Mouse (Mus musculus): ENCODE data around the gene Rgs9. TPM values are rescaled to one million over a fixed set of nuclear protein-coding genes. Genes with fewer than 3 reads are reported as not detected.
A peak's percentile ranks its signal among the peaks of the same experiment; 100 is the strongest.

Gene Rgs9
- polyA plus RNA-seq, 1 experiment, result 1.8 TPM

DNA sequence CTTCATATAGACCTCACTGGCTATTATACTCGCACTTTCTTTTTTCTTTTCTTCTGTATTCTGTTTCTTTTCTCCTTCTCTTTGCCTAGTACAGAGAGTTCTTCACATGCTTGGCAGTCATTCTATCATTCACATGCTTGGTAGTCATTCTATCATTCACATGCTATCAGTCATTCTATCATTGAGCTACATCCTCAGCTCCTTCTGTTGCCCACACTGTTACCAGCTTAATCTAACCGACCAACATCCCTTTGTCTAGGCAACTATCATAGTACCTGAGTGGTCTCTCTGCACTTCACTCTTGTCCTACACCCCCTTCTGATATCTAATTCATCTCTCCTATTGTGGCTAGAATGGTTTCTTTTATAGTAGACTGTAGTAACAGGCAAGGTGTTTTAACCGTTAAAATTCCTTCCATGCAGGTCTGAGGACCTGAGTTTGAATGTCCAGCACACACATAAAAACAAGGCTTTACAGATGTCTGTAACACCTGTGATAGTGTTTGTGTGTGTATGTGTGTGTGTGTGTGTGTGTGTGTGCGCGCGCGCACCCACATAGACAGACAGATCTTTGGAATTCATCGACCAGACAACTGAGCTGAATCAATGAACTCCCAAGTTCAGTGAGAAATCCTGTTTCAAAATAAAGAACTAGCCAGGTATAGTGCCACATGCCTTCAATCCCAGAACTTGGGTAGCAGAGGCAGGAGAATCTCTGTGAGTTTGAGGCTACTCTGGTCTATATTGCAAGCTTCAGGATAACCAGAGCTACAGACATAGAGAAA, 41.4 kb upstream of the Rgs9 start:
- 94% methylated on average over 8 of the region's 8 CpGs for WGBS
- TF ChIP-seq POLR2A (IDR thresholded peaks at IDR 0.05; ENCODE audit: low read depth, low read length) (no peak), CTCF (IDR thresholded peaks at IDR 0.05; ENCODE audit: extremely low read depth, insufficient read depth, insufficient read length, insufficient replicate concordance) (no peak)
- no peaks in the 10 kb centered on the region for H3K36me3 ChIP-seq (ENCODE audit: control insufficient read depth, insufficient read depth, low read length)
- no peak for DNase-seq (ENCODE audit: low read depth in 1 of 2, low spot score in 2 of 2)
- H3K27me3 ChIP-seq (ENCODE audit: control insufficient read depth, insufficient read depth, low read length), result no peaks in the 10 kb centered on the region
- H3K27ac ChIP-seq (ENCODE audit: insufficient read depth, low read length), result no peak overlapping the region
- H3K4me1 ChIP-seq (ENCODE audit: control insufficient read depth, insufficient read depth, insufficient read length), result no peaks in the 10 kb centered on the region
- H3K4me3 ChIP-seq (ENCODE audit: extremely low read depth, insufficient read depth, insufficient read length), result no peak overlapping the region

DNA sequence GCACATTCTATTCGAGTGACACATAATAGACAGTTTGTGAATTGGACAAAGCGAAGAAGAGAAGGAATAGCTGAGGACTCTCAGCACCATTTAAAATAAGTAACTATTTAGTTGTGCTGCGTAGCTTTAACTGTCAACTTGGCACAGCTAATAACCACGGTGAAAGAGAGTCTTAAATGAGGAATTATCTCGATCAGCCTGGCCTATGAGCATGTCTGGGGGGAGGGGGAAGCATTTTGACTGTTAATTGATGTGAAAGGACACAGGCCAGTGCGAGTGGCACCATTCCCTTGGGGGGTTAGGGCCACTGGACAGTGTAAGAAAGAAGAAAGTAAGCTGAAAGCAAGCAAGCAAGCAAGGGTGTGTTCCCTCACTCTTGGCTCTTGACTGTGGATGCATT, 38.0 kb upstream of the Rgs9 start:
- Histone ChIP-seq H3K27me3 (ENCODE audit: control insufficient read depth, insufficient read depth, low read length) (no peaks in the 10 kb centered on the region), H3K36me3 (ENCODE audit: control insufficient read depth, insufficient read depth, low read length) (no peaks in the 10 kb centered on the region), H3K27ac (ENCODE audit: insufficient read depth, low read length) (no peak overlapping the region), H3K4me1 (ENCODE audit: control insufficient read depth, insufficient read depth, insufficient read length) (peaks cover 2% of the 10 kb centered on the region; the same call in 1 of the 2 replicates), H3K4me3 (ENCODE audit: extremely low read depth, insufficient read depth, insufficient read length) (no peak overlapping the region)
- no peak for DNase-seq (ENCODE audit: low read depth in 1 of 2, low spot score in 2 of 2)
- WGBS, result 54% methylated on average over 6 of the region's 6 CpGs
- TF ChIP-seq CTCF (IDR thresholded peaks at IDR 0.05; ENCODE audit: extremely low read depth, insufficient read depth, insufficient read length, insufficient replicate concordance), result no peak
- TF ChIP-seq POLR2A (IDR thresholded peaks at IDR 0.05; ENCODE audit: low read depth, low read length), result no peak

DNA sequence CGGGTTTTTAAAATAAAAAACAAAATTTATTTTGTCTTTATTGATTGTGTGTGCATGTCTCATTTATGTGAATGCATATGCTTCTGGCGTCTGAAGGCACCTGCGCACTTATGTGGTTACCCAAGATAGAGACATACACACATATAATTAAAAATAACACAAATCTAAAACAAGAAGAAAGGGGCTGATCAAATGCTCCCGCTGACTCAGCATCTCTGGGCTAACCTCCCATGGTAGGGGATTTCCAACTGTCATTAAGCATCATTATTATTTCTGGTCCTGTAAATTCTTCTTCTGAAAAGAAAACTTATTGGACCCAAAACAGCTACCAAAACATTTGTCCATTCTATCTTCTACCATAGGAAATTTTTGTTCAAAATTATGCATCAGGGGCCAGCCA, 36.8 kb upstream of the Rgs9 start:
- peaks cover 3% of the 10 kb centered on the region; the same call in 1 of the 2 replicates for H3K4me1 ChIP-seq (ENCODE audit: control insufficient read depth, insufficient read depth, insufficient read length)
- TF ChIP-seq CTCF (IDR thresholded peaks at IDR 0.05; ENCODE audit: extremely low read depth, insufficient read depth, insufficient read length, insufficient replicate concordance), result no peak
- no peak for TF ChIP-seq POLR2A (IDR thresholded peaks at IDR 0.05; ENCODE audit: low read depth, low read length)
- no peak overlapping the region for H3K4me3 ChIP-seq (ENCODE audit: extremely low read depth, insufficient read depth, insufficient read length)
- H3K36me3 ChIP-seq (ENCODE audit: control insufficient read depth, insufficient read depth, low read length), result no peaks in the 10 kb centered on the region
- WGBS, result 84% methylated on average over 4 of the region's 4 CpGs
- no peaks in the 10 kb centered on the region for H3K27me3 ChIP-seq (ENCODE audit: control insufficient read depth, insufficient read depth, low read length)
- H3K27ac ChIP-seq (ENCODE audit: insufficient read depth, low read length), result no peak overlapping the region
- no peak for DNase-seq (ENCODE audit: low read depth in 1 of 2, low spot score in 2 of 2)

DNA sequence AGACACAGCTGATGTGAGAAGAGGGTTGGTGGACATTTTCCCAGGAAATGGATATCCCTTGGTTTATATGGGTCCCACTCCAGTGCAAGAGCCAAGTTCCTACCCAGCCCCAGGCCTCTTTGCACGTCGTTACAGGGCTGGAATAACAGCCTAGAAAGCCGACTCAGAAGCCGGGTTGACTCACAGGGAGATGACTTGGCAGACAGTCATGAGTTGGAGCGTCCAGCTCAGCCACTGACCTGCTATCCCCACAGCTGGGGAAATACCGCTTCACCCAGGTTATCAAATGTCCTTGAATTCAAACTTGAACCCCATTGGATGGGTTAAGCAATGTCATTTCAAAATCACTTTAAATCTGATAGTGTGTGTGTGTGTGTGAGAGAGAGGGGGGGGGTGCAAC, 34.8 kb upstream of the Rgs9 start:
- H3K27ac ChIP-seq (ENCODE audit: insufficient read depth, low read length), result no peak overlapping the region
- H3K27me3 ChIP-seq (ENCODE audit: control insufficient read depth, insufficient read depth, low read length), result no peaks in the 10 kb centered on the region
- H3K4me1 ChIP-seq (ENCODE audit: control insufficient read depth, insufficient read depth, insufficient read length), result peaks cover 3% of the 10 kb centered on the region; the same call in 1 of the 2 replicates
- TF ChIP-seq POLR2A (IDR thresholded peaks at IDR 0.05; ENCODE audit: low read depth, low read length), result no peak
- no peak for TF ChIP-seq CTCF (IDR thresholded peaks at IDR 0.05; ENCODE audit: extremely low read depth, insufficient read depth, insufficient read length, insufficient replicate concordance)
- no peaks in the 10 kb centered on the region for H3K36me3 ChIP-seq (ENCODE audit: control insufficient read depth, insufficient read depth, low read length)
- no peak for DNase-seq (ENCODE audit: low read depth in 1 of 2, low spot score in 2 of 2)
- no peak overlapping the region for H3K4me3 ChIP-seq (ENCODE audit: extremely low read depth, insufficient read depth, insufficient read length)
- WGBS, result 85% methylated on average over 6 of the region's 6 CpGs

DNA sequence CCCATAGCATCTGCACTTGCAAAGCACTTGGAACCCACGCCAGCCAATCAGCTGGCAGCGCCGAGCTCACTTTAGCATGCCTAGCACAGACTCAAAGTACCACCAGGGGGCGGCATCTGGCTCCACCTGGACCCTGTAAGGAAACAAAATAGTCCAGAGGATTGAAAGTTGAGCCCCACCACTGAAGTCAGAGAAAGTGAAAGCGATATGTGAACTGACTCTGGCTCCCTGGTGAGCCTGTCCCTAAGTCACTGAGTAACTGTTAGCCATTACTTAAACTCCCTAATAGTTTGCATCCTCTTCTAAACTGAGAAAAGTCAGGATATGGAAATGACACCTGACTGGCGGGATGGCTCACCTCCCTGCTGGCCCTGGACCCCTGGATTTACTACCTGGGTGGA, 33.5 kb upstream of the Rgs9 start:
- Histone ChIP-seq H3K4me1 (ENCODE audit: control insufficient read depth, insufficient read depth, insufficient read length) (peaks cover 3% of the 10 kb centered on the region; the same call in 1 of the 2 replicates), H3K4me3 (ENCODE audit: extremely low read depth, insufficient read depth, insufficient read length) (peak overlapping the region; percentile 41; the same call in 1 of the 2 replicates), H3K27me3 (ENCODE audit: control insufficient read depth, insufficient read depth, low read length) (no peaks in the 10 kb centered on the region), H3K27ac (ENCODE audit: insufficient read depth, low read length) (peak overlapping the region; percentile 43; the same call in 1 of the 2 replicates), H3K36me3 (ENCODE audit: control insufficient read depth, insufficient read depth, low read length) (no peaks in the 10 kb centered on the region)
- TF ChIP-seq POLR2A (IDR thresholded peaks at IDR 0.05; ENCODE audit: low read depth, low read length), result no peak
- TF ChIP-seq CTCF (IDR thresholded peaks at IDR 0.05; ENCODE audit: extremely low read depth, insufficient read depth, insufficient read length, insufficient replicate concordance), result peak; percentile 89; the same call in 1 of the 2 replicates
- peak; percentile 91 to 93 for DNase-seq (ENCODE audit: low read depth in 1 of 2, low spot score in 2 of 2)
- WGBS, result 4% methylated on average over 6 of the region's 6 CpGs

DNA sequence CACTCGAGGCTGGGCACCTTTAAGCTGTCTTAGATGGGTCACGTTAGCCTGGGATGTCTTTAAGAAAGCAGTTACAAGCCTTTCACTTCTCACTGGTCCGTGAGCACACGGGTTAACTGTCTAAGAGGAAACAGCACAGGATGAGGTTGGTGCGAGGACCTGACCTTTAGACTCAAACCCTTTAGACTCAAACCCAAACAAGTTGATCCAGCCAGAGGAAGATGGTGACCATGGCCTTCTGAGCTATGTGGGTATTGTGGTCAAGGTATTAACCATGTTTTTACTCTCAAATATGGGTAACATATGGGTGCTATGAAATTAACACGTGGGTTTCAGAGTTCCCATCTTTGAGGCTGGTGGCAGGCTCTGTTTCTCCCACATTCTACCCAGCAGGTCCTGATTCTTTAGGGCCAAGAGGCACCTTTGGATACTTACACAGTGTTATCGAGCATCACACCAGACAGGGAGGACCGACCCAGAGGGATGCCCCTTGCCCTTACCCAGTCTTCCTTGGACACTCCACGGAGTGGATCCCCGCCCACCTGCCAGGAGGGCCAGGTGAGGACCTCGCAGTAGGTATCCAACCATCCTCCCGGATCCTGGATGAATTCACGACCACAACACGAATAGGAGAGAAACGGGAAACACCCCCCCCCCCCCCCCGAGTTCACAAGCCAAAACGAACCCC, 32.9 kb upstream of the Rgs9 start:
- DNase-seq (ENCODE audit: low read depth in 1 of 2, low spot score in 2 of 2), result peak in 1 of 2 experiments; percentile 17
- Histone ChIP-seq H3K36me3 (ENCODE audit: control insufficient read depth, insufficient read depth, low read length) (no peaks in the 10 kb centered on the region), H3K4me3 (ENCODE audit: extremely low read depth, insufficient read depth, insufficient read length) (no peak overlapping the region), H3K27me3 (ENCODE audit: control insufficient read depth, insufficient read depth, low read length) (no peaks in the 10 kb centered on the region), H3K27ac (ENCODE audit: insufficient read depth, low read length) (no peak overlapping the region), H3K4me1 (ENCODE audit: control insufficient read depth, insufficient read depth, insufficient read length) (peaks cover 3% of the 10 kb centered on the region; the same call in 1 of the 2 replicates)
- TF ChIP-seq POLR2A (IDR thresholded peaks at IDR 0.05; ENCODE audit: low read depth, low read length) (no peak), CTCF (IDR thresholded peaks at IDR 0.05; ENCODE audit: extremely low read depth, insufficient read depth, insufficient read length, insufficient replicate concordance) (no peak)
- 20% methylated on average over 17 of the region's 17 CpGs for WGBS

Measured in spleen, adult 2 months (tissue).